Mouse (Mus musculus): ENCODE measurements at regions not wholly inside any gene's neighbourhood (a gene's known extent, or its start where the extent isn't known, plus 50 kb on each side); places are given as distances from the start of the nearest gene placed in this dataset.

DNA sequence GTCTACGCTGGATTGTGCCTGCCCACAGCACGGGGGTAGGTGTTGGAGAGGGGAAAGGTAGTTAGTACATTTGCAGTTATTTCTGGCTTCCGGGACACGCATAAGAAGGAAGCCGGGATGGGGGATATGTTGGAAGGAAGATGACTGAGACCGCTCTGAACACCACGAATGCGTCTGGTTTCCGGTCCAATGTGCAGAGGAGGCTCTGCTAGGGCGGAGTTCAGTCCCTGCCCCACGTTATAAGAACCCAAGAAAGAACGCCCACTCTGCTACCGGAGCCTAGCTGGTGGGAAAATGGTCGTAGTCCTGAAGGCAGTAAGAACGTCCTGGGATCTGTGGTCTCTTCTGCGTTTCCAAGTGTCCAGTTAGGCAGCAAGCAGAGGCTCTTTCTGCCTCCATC, 104.1 kb downstream of the Sox9 start:
- no peak for DNase-seq (ENCODE audit: low read depth, low spot score)

DNA sequence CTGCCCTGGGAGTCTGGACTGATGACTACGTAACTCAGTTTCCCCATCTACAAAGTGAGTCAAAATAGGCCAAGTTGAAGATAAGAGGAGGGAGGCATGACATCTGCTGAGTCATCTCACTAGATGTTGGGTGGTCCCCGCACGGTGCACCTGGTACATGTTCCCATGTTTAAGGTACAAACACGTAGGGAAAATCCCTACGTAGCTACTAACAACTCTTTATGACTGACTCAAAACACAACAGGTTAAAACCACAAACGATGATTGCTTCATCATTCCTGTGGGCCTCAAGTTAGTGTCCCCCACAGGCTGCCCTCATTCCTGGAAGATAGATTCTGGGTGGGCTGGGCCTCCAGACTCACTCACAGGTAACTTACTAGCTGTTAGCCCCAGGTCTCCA, 107.7 kb downstream of the Sox9 start:
- DNase-seq (ENCODE audit: low read depth, low spot score), result no peak

GRCm38 (mm10) chr11:112897597-112897996, 115.6 kb downstream of the Sox9 start:
- DNase-seq (ENCODE audit: low read depth, low spot score), result no peak

DNA sequence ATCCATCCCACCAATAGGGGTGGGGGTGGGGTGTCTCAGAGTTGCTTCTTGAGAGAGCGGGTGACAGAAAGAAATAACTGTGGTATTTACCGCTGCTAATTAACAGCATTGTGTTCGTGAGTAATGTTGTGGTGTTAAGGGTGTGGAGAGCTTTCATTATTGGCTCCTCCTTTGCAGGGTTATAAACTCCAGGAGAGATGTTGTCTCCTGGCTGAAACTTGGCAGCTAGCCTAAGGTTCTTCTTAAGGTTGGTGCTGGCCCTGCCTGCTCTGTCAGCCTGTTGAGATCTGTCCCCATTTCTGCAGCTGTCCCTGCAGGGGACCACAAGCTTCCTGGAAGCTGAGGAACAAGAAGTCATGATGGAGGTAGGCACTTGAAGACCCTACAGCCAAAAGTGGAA, 120.6 kb downstream of the Sox9 start:
- no peak for DNase-seq (ENCODE audit: low read depth, low spot score)

GRCm38 (mm10) chr11:112910309-112910708, 128.3 kb downstream of the Sox9 start:
- no peak for DNase-seq (ENCODE audit: low read depth, low spot score)

- DNase-seq (ENCODE audit: low read depth, low spot score), result no peak
Observed at GRCm38 (mm10) chr11:112912875-112913274, 130.9 kb downstream of the Sox9 start.

DNA sequence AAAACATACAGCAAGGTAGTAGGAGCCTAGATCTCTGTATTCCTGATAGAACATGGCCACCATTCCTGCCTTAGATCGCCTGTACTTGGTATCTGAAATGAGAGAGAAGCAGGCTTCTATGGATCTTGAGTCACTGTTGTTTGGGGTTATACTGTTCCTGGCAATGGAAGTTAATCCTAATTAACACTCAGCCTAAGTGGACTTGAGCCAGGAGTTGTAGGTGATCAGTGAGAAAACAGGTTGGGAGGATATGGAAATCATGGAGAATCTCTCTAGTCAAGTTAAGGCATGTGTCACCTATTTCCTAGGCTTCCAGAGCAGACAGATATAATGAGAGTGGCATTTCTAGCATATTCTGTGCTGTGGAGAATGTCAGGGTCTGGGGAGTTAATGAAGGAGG, 134.9 kb downstream of the Sox9 start:
- DNase-seq (ENCODE audit: low read depth, low spot score), result no peak

- DNase-seq (ENCODE audit: low read depth, low spot score), result no peak
Observed at GRCm38 (mm10) chr11:112920131-112920530, 138.1 kb downstream of the Sox9 start.

DNA sequence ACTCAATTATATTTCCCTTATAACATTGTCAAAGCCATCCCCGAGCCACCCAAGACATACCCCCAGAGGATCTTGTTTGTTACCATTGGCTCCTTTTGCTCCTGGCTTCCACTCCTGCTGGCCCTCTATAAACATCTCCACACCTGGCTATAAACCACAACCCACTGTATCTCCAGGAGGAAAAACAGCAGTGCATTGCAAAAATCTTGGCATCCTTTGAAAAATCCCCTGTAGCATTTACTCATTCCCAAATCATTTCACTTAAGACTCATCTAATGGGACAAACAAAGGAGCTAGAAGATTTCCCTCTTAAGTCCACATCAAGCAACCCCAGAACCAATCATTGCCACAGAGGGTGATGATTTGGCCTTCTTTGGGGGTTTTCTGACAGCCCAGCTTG, 142.6 kb downstream of the Sox9 start:
- DNase-seq (ENCODE audit: low read depth, low spot score), result no peak

DNA sequence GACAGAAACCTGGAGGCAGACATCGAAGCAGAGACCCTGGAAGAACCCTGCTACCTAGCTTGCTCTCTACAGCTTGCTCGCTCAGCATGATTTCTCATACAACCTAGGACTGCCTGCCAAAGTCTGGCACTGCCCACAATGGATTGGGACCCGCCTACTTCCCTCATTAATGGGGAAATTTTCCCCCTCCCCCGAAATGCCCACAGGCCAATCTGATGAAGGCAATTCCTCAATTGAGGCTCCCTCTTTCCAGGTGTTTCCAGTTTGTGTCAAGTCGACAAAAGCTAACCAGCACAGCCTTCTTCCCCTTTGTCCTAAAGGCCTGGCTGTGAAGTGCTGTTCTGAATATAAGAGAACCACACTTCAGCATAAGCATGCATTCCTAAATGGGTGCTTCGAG, 143.1 kb downstream of the Sox9 start:
- DNase-seq (ENCODE audit: low read depth, low spot score), result no peak

DNA sequence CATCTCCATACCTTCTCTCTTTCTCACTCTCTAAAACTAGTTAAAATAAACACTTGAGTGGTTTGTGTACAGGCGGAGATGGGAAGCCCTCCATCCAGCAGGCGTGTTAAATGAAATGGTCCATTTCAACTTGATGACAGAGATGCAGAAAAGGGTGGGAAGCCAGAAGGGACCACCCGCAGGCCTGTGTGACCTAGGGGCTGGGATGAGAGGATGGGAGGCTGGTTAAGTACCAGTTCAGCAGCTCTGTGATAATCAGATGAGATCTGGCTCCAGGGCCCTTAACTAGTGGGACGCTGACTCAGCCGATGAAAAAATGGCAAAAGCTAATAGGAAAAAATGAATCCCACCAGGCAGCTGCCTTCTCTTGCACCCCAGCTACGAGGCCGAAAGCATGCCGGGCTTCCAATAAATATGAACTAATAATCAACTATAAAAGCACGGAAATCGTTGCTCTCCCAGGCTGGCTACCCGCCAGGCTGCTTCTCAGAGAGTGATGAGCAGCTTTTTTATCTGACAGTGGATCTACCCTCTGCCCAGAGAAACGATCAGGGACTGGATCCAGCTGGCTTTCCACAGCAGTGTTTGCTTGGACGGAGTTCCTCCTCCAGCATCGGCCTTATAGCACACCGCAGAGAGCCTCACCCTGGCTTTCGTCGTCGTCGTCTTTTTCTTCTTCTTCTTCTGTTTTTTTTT, 144.5 kb downstream of the Sox9 start:
- no peak for DNase-seq (ENCODE audit: low read depth, low spot score)

DNA sequence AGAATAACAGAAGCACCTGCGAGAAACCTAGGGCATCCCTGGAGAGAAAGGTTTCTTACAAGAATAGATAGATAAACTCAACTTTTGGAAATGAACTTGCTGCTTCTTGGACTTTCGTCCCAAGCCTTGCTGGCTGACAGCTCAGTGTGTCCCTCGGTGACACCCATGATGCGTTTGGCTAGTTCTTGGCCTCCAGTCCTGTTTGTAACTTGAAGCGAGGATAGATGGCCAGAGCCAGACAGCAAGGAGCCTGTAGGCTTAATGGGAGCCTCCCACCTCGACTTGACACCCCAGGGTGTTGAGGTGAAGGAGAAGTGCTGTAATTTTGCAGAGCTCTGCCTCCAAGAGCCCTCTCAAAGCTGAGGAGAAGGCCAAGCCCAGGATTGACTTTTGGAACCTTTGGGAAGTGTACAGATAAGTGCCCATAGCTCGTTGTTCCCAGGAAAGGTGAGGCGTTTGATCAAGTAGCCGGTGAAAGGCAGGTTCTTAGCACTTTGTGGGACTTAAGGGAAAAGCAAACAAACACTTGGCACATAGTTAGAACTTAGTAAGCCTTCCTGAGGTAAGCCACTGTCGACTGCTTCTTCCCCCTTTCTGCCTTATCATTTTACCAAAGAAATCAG, 148.3 kb downstream of the Sox9 start:
- no peak for DNase-seq (ENCODE audit: low read depth, low spot score)

DNA sequence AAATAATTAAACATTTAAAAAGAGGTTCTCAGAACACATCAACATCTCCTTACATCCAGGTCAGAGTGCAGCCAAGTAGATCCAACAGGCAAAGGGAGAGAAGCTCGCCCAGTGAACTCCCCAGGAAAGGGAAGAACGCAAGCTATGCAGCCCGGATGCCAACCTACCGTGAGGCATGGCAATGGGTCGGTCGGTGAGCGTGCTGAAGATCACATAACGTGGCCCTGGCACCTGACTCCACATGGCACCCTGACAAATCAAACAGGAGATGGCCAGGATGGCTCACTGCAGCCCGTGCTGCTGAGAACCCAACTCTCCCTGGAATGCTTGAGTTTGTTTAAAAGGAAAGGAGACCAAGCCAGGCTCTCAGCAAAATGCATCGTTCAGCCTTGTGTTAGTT, 156.0 kb downstream of the Sox9 start:
- DNase-seq (ENCODE audit: low read depth, low spot score), result no peak

GRCm38 (mm10) chr11:112951421-112951820, 169.4 kb downstream of the Sox9 start:
- no peak for DNase-seq (ENCODE audit: low read depth, low spot score)

GRCm38 (mm10) chr11:112952356-112952755, 170.3 kb downstream of the Sox9 start:
- no peak for DNase-seq (ENCODE audit: low read depth, low spot score)

DNA sequence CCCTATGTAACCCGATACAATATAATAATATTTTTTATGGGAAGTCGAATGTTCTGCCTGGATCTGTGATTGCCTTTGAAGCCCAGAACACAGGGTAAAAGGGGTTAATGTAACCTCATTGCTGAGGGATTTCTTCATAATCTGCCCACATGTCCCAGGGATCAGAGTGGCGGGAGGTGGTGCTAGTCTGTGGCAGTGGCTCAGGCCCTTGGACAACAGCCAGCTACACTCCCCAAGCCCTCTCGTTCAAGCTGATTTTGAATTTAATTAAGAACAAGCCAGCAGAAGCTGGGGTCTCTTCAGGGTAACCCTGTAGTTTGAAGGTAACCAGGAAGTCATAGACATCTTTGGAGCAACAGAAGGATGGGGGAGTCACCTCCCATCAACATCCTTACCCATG, 171.5 kb downstream of the Sox9 start:
- DNase-seq (ENCODE audit: low read depth, low spot score), result peak; percentile 22

GRCm38 (mm10) chr11:112956748-112957440, 174.9 kb downstream of the Sox9 start:
- no peak for DNase-seq (ENCODE audit: low read depth, low spot score)

DNA sequence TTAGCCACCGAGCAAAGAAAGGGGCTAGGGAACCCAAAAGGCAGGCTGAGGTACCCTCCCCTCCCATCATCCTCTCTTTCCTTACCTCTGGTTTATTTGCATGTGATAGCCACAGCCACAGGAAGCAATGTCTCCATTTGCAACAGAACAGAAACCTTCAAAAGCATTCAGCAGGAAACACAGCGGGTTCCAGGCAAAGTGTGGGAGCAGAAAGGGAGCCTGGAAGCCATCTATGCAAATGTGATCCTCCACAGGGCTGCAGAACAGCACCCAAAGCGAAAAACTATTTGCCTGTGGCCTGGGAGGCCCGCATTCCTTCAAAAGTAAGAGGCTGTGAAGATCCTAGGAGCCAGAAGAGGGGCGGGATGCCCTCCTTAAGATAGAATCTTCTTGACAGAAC, 177.6 kb downstream of the Sox9 start:
- no peak for DNase-seq (ENCODE audit: low read depth, low spot score)

GRCm38 (mm10) chr11:112973286-112973685, 191.3 kb downstream of the Sox9 start:
- DNase-seq (ENCODE audit: low read depth, low spot score), result peak; percentile 25

- DNase-seq (ENCODE audit: low read depth, low spot score), result no peak
Observed at GRCm38 (mm10) chr11:112974893-112975292, 192.9 kb downstream of the Sox9 start.

DNA sequence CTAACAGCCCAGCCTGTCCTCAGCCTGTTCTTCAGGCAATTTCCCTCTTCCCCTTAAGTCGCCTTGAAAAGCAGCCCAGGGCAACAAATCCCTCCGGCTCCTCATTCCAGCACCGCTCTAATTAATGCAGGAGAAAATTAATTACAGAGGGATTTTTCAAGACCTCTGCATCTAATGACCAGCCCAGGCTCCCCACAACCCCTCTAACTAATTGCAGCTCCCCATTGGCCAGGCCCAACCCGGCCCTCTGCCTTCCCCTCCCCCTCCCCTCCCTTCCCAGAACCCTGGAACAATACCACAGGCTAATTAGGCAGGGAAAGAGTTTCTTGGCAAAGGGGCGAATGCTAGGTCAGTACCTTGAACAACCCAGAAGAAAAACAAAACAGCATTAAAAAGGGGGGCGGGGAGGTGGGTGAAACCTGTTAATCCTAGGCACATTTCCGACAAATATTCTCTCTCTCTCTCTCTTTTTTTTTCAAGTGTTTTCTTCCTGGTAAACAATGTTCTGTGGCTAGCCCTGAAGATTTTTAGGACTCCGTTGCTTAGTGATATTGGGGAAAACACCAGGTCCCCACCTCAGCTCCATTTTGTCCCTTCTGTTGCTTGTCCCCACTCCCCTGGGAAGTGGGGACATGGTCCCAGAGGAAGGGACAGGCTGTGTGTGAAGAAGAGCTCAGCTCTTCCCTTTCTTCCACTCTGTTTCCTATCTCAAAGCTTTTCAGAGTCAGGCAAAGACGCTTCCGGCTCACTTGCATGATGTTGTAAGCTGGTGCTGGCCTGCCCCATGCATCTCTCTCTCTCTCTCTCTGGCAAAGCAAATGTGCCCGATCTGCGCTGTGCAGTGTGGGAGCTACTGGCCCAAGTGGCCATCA, 195.1 kb downstream of the Sox9 start:
- no peak for DNase-seq (ENCODE audit: low read depth, low spot score)

GRCm38 (mm10) chr11:112978884-112979283, 196.9 kb downstream of the Sox9 start:
- DNase-seq (ENCODE audit: low read depth, low spot score), result no peak
